Mouse (Mus musculus): ENCODE measurements around the gene Rbm6.

The Rbm6 gene

GRCm38 (mm10) chr9:107880411-107880810, 7.4 kb upstream of the Rbm6 start:
- in situ Hi-C loops (cut with MboI; ENCODE audit: low sequenced_read_pairs), result no loop called here

GRCm38 (mm10) chr9:107872350-107873098, 513 bp downstream of the Rbm6 start:
- in situ Hi-C loops (cut with MboI; ENCODE audit: low sequenced_read_pairs), result no loop called here

GRCm38 (mm10) chr9:107866081-107866480, 7.0 kb downstream of the Rbm6 start:
- in situ Hi-C loops (cut with MboI; ENCODE audit: low sequenced_read_pairs), result no loop called here

- in situ Hi-C loops (cut with MboI; ENCODE audit: low sequenced_read_pairs), result no loop called here
Observed at GRCm38 (mm10) chr9:107864493-107864892, 8.5 kb downstream of the Rbm6 start.

- in situ Hi-C loops (cut with MboI; ENCODE audit: low sequenced_read_pairs), result no loop called here
Observed at GRCm38 (mm10) chr9:107858343-107858742, 14.7 kb downstream of the Rbm6 start.

GRCm38 (mm10) chr9:107848922-107849321, 24.1 kb downstream of the Rbm6 start:
- in situ Hi-C loops (cut with MboI; ENCODE audit: low sequenced_read_pairs), result no loop called here

- in situ Hi-C loops (cut with MboI; ENCODE audit: low sequenced_read_pairs), result no loop called here
Observed at GRCm38 (mm10) chr9:107842709-107843108, 30.3 kb downstream of the Rbm6 start.

GRCm38 (mm10) chr9:107838869-107839268, 34.2 kb downstream of the Rbm6 start:
- in situ Hi-C loops (cut with MboI; ENCODE audit: low sequenced_read_pairs), result no loop called here

- in situ Hi-C loops (cut with MboI; ENCODE audit: low sequenced_read_pairs), result no loop called here
Observed at GRCm38 (mm10) chr9:107833826-107834225, 39.2 kb downstream of the Rbm6 start.

GRCm38 (mm10) chr9:107831765-107832164, 41.3 kb downstream of the Rbm6 start:
- in situ Hi-C loops (cut with MboI; ENCODE audit: low sequenced_read_pairs), result no loop called here

GRCm38 (mm10) chr9:107812132-107812531, 60.9 kb downstream of the Rbm6 start:
- in situ Hi-C loops (cut with MboI; ENCODE audit: low sequenced_read_pairs), result no loop called here

- in situ Hi-C loops (cut with MboI; ENCODE audit: low sequenced_read_pairs), result no loop called here
Observed at GRCm38 (mm10) chr9:107810985-107811384, 62.1 kb downstream of the Rbm6 start.

- in situ Hi-C loops (cut with MboI; ENCODE audit: low sequenced_read_pairs), result no loop called here
Observed at GRCm38 (mm10) chr9:107791714-107792113, 81.3 kb downstream of the Rbm6 start.

- in situ Hi-C loops (cut with MboI; ENCODE audit: low sequenced_read_pairs), result no loop called here
Observed at GRCm38 (mm10) chr9:107782536-107783203, 90.4 kb downstream of the Rbm6 start.

- in situ Hi-C loops (cut with MboI; ENCODE audit: low sequenced_read_pairs), result no loop called here
Observed at GRCm38 (mm10) chr9:107776809-107777208, 96.2 kb downstream of the Rbm6 start.

GRCm38 (mm10) chr9:107774411-107774810, 98.6 kb downstream of the Rbm6 start:
- in situ Hi-C loops (cut with MboI; ENCODE audit: low sequenced_read_pairs), result no loop called here

GRCm38 (mm10) chr9:107771782-107772181, 101.3 kb downstream of the Rbm6 start:
- in situ Hi-C loops (cut with MboI; ENCODE audit: low sequenced_read_pairs), result no loop called here

- in situ Hi-C loops (cut with MboI; ENCODE audit: low sequenced_read_pairs), result no loop called here
Observed at GRCm38 (mm10) chr9:107770374-107771290, 102.4 kb downstream of the Rbm6 start, which contains the start of gene Rbm5. TSS of gene Rbm5 (minus strand) at chr9:107770996.

- in situ Hi-C loops (cut with MboI; ENCODE audit: low sequenced_read_pairs), result no loop called here
Observed at GRCm38 (mm10) chr9:107770037-107770373, 103.0 kb downstream of the Rbm6 start.

GRCm38 (mm10) chr9:107769445-107770000, 103.5 kb downstream of the Rbm6 start:
- in situ Hi-C loops (cut with MboI; ENCODE audit: low sequenced_read_pairs), result no loop called here

- in situ Hi-C loops (cut with MboI; ENCODE audit: low sequenced_read_pairs), result no loop called here
Observed at GRCm38 (mm10) chr9:107768851-107769250, 104.2 kb downstream of the Rbm6 start.
